Mouse (Mus musculus) adrenal gland (tissue): ENCODE measurements around the gene Slc7a9.

Source experiments
- intact Hi-C: fragments of 180-260 bp; cut with DNase I; formaldehyde crosslinking; loops from one replicate; pipeline ENCODE4 v1.15.1; 2025
- long read RNA-seq, 2 experiments: library from polyadenylated mRNA; unstranded; transcript quantifications; one replicate each; pipeline ENCODE4 v2.0.0; 2020; ENCODE audit warnings: borderline replicate concordance in 1 of 2; ENCODE audit not compliant: insufficient replicate concordance in 1 of 2

Slc7a9 gene
- long read RNA-seq, experiment 1, result 0 reads
- long read RNA-seq, experiment 2, result 0 reads

DNA sequence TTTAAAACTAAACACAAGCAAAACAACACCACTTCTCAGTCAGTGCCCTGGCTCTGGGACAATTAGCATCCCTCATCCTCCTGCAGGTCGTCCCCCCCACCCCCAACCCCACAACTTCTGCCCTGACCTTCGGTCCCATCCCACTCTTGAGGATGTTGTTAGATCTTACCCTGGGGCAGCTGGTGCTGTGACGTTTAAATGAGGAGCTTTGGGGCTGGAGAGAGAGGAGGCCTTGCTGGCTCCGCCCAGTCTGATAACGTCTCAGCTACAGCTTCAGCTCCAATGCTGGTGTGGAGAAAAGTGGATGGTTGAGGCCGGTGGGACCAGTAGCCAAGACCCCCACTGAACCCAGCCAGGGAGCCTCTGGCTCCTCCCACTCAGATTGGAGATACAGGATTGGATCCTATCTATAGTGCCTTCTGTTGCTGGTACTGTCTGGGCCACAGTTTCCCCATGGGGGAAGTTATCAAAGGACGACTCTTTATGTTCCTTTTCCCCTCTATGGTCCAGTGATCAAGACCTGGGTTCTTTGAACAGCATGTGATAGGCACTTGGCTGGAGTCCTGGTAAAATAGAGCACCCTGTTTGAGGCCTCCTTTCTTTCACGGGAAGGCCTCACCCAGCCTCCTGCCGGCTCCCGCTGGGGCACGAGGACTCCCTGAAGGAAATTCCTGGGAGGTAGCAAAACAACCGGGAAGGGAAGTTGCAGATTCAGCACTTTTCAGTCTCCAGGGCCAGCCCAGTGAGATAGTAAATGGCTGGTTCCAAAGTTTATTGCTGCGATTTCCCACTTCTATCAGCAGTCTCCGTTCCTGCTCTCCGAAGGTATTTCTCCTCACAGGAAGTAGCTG is at the start of gene Slc7a9:
Slc7a9 (plus strand) TSS at position 801 of the 851 bp plus-strand sequence.
- intact Hi-C loops, result no loop called here

DNA sequence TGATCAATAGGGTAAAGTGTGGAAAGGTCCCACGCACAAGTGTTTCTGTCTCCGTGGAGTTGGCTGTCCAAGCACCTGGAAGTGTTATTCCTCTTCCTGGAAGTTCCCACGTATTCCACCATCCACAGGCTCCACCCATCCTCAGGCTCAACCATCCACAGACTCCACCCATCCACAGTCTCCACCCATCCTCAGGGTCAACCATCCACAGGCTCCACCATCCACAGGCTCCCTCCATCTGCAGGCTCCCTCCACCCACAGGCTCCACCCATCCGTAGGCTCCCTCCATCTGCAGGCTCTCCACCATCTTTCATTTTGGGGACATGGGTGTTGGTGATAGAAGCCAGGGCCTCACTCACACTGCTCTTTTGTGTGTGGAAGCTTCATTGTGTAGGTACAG is 47.4 kb upstream of the Slc7a9 start:
- intact Hi-C loops, result no loop called here

DNA sequence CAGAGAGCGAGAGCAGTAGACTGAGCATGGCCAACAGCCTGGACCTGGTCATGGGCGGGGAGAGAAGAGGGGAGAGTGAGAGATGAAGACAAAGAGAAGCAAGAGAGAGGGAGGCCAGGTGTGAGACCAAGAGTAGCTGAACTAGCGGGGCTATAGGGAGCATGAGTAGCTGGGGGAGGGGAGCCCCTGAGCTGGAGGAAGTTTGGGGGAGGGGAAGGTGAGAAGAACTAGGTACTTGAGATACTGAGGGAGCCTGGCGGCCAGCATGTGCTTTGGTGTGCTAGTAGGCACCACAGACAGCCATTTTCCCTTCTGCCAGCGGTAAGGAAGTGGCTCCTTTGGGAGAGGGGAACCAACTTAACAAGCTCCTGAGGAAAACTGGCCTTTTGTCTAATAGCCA is 33.4 kb upstream of the Slc7a9 start:
- intact Hi-C loops, result no loop called here

DNA sequence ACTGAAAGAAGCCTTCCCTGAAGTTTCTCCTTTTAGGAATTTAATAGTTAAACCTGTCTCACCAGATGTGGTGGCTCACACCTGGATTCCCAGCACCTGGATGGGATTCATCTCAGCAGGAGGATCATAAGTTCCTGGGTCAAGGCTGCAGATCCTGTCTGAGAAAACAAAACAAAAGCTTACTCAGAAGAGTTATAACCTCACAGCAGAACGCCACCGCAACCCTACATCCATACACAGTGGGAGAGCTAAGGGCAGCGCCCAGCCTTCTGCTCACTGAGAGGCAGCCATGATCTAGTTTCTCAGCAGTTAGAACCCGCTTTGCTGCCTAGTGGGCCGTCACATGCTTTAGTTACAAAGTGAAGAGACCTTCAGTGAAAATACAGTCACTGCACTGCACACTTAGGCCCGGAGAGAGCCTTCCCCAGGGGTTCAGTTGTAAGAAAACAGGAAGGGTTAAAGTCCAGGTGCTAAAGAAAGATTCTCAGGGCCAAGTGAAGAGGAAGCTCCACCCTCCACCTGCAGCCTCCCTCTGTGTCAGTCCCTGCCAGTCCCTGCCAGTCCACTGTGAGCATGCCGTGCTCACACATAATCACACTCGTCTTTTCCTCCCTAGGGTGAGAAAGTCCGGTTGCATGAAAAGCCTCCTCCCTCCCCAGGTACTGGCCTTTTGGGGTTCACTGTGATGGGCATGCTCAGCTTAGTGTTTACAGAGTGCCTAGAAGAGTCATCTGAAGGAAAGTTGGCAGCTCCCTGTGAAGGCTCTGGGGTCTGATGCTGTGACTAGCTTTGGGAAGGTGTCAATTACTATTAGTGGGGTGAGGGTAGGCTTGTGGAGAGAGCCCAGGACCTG is 32.6 kb upstream of the Slc7a9 start:
- intact Hi-C loops, result no loop called here

DNA sequence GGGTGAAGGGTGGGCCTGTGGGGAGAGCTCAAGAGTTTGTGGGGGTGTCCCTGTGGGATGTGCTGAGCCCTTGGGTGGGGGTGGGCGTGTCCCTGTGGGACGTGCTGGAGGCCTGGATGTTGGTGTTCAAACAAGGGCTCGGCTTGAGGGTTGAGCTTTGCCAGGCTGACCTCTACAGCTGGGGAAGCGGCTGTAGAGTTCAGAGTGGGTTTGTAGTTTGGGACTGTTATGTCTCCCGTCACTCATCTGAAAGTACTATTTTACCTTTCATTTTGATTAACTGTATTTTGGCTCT is 32.0 kb upstream of the Slc7a9 start:
- intact Hi-C loops, result no loop called here

DNA sequence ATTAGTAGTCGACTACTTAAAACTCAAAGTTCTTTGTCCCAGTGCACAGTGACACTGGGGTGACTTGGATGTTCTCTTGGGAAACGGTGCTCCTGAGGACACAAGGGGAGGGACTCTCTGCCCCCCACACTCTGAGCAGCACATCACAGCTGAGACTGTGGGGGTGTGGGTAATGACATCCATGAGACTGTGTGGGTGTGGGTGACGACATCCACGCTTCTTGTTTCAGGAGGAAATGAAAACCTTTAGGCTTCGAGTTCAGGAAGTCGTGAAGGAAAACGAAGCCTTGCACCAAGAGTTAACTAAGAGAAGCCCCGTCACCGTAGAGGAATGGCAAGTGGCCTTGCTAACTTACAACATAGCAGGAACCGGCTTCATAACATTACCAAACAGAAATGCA is 25.5 kb upstream of the Slc7a9 start:
- intact Hi-C loops, result no loop called here

DNA sequence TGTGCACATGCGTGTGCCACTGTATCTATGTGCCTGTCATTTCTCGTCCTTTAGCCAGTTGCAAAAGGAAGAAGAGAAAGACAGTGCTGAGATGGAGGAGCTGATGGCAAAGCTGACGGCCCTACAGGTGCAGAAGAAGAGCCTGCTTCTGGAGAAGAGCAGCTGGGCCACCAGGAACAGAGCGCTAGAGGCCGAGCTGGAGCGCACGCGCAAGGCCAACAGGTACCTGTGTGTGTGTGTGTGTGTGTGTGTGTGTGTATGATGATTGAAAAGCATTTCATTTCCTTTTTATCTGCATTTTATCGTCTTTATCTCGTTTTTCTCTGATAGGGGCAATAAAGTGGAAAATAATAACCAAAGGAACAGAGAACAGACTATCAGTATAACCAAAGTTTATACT is 20.4 kb upstream of the Slc7a9 start:
- intact Hi-C loops, result no loop called here

DNA sequence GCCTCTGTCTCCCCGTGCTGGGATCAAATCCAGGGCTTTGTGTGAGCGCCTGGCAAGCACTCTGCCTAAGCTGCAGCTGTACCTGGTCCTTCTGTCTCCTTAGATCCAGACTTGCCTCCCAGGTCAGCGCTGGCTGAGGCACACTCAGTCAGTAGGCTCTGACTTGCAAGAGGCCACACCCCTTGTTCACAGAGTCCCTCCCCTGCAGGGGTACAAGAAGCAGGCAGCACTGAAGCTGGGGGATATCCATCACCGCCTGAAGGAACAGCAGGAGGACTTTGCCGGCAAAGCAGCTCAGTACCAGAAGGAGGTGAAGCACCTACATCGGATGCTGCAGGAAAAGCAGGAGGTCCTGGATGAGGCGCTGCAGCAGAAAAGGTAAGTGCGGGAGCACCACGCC is 13.3 kb upstream of the Slc7a9 start:
- intact Hi-C loops, result no loop called here

DNA sequence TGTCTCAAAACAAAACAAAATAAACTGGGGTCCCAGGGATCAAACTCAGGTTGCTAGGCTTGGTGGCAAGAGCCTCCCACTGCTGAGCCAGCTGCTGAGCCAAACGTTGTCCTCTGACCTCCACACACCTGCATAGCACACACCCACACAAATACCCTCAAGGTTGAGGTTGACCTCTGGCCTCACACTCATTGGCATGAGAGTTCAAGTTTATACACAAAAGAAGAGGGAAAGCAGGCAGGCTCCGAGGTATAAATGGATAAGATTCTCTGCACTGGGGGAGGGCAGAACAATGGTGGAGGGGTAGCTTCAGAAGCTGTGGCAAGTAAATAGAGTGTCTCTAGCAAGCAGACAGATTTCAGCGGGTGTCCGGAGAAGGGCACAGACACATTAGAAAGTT is 1.1 kb upstream of the Slc7a9 start:
- intact Hi-C loops, result no loop called here

DNA sequence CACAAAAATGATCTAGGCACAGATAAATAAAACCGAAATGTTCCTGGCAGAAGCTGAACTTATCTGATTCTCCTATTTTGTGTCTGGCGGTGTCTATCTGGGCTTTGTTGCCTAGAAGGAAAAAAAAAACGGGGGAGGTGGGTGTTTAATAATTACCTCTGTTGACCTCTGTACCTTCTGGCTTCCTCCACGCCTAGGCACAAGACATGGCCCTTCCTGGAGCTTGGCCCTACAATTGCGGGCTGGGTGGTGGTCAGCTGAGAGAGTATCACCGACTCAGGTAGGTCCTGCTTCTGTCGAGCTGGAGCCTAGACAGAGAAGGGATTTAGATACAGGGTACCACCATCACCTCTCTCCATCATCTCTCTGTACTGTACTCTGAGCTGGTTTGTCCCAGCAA is 271 bp downstream of the Slc7a9 start:
- intact Hi-C loops, result no loop called here

DNA sequence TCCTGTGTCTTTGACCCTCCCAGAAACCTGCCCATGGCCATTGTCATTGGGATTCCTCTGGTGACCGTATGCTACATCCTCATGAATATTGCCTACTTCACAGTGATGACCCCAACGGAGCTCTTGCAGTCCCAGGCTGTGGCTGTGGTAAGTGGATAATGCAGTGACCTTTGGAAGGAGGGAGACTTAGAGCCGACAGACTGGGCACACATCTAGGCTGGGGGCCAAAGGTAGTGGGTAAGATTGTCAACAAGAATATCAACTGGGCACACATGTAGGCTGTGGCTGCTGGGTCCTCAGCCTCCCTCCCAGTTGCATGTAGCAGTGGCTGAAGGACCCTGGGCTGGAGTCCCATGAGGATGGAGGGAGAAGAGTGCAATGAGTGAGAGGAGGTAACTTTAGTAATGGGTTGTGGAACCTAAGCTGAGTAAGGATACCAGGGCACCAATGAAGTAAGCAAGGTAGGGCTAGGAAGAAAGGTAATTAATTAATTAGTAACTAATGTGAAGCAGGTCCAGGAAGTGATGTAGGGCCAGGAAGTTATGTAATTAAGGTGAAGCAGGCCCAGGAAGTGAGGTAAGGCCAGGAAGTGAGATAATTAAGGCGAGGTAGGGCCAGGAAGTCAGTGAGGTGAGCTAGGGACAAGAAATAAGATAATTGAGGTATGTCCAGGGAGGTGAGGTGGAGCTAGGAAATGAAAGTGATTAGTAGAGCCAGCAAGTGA is 7.7 kb downstream of the Slc7a9 start:
- intact Hi-C loops, result no loop called here

DNA sequence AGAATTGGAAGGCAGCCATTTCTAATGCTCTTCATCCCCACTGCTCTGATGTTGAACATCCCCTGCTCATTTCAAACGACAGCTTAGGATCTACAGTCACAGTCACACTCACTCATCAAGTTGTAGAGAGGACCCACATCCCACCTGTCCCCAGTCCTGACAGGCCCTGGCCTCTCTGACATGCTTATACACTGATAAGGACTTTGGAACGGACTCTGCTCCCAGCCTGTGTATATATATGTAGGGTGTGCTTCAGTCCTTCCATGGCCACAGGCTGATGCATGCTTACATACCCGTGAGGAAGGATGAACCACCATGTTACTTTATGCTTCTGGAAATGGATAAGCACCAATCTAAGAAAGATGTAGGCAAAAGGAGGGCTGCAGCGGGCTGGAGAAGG is 12.4 kb downstream of the Slc7a9 start:
- intact Hi-C loops, result no loop called here

DNA sequence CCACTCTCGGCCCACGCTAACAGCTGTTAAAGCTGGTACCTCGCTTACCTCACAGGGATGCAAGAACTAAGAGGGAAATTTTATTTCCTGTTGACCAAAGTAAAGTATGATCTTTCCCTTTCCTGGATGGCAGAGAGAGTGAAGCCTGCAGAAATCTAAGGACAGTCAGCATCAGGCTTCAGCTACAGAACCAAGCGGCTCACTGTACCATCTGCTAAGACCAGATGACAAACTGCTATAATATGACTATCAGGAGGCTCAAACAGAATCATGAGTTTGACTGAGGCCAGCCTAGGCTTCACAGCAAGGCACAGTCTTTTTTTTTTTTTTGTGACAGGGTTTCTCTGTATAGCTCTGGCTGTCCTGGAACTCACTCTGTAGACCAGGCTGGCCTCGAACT is 16.4 kb downstream of the Slc7a9 start:
- intact Hi-C loops, result no loop called here

DNA sequence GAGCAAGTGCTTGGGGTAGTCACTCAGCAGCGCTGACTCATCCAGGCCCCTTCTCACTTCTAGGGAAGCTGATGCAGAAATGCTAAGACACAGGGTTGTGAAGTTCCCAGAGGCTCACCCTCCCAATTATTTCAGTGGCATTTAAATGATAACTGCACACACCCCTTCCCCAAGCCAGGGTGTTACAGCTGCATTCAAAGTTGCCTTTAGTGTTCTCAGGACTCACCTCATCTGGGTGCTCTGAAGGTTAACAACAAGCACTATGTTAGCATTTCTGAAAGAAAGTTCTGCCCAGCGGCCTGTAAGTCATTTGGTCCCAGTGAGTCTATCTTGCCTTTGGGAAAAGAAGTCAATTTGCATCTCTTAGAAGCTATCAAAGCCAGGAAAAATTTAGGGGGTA is 19.3 kb downstream of the Slc7a9 start:
- intact Hi-C loops, result no loop called here

DNA sequence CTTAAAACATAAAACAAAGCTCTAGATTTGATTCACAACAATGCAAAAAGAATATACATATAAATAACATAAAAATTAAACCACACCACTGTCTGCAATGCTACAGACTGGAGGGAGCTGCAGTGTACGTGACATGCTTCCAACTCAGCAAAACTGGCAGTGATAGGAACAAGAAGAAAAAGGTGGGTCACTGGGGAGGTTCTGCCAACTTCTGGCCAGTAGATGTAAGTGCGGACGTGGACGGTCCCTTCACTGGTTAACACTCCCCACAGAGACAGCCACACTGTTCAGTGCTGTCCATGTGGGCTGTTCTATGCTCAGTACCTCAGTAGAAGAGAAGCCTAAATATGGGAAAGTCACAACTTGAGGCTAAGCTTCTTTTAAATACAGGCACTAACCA is 22.2 kb downstream of the Slc7a9 start:
- intact Hi-C loops, result no loop called here

DNA sequence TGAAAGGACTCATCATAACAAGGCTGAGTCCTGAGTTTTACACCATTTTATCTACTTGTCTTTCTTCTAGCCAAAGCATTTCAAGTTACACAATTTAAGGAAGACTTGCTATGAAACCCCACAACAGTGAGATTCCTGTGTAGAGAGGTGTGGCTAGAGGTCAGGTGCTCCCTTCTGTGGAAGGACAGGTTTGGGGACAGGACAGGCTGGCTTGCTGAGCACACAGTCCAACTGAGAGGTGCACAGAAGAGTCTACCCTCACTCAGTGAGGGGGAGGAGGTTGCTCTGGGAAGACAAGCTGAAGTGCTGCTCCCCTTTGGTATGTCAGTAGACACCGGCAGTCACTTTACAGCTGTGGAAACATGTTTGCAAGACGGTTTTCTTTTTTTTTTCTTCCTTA is 27.9 kb downstream of the Slc7a9 start:
- intact Hi-C loops, result no loop called here

DNA sequence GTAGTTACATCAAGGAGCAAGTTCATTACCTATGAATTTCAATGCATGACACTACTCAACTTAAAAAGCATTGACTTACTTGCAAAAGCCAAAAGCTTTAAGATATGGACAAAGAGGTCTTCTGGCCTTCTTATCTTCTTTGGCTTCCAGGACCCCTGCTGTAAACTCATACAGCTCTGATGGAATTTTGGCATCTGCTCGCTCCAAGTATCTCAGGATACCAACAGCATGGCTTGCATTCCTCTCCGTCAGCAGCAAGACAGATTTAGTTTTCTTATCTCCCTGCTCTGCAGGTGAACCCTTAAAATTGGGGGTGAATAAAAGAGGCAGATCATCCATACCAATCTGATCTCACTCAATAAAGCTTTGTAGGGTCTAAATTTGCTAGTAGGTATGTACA is 36.5 kb downstream of the Slc7a9 start:
- intact Hi-C loops, result no loop called here

DNA sequence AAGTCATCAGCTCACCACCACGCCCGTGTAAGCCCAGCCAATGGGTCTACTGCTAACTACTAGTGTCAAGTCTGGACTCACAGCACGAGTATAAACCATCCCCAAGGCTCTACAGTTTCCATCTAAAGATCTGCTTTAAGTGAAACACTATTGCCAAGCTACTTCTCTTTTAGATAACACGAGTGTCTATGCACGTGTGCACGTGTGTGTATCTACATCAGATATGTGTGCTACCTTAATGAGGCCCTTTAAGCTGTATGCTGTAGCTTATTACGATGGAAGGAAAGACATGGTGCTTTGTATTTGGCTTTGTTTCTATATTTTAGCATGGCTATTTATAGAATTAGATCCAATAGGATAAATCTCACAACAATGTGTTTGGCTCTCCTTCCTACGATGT is 38.0 kb downstream of the Slc7a9 start:
- intact Hi-C loops, result no loop called here

DNA sequence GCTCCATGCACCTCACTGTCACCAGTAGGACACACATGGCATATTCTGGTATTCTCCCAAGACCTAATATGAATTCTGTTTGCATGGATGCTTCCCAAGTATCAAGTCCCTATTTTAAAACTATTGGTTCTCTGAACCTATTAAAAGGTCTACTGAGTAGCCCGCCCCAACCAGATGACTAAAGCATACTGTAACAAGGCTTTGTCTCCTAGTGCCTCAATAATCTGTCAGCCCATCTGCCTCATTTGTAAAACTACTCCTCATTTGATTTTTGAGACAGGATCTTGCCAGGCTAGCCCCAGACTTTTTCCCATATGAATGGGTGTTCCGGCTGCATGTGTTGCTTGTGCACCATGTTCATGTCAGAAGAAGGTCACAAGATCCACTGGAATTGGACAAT is 41.6 kb downstream of the Slc7a9 start:
- intact Hi-C loops, result no loop called here

DNA sequence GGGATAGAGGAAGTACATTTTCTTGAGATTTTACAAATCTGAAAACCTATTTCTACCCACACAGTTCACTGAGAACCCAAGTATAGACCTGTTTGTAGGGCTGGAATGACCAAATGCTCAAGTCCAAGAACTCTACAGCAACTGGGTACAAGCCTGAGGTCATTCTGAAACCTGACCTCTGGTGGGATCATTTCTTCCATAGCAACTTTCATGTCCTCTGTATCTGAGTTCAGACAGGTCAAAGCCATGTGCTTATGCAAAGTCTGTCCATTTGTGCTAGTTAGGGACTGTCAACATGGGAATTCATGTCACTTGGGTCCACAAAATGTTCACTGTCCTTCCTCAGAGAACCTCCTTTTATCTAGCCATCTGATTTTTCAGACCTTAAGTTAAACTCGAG is 42.4 kb downstream of the Slc7a9 start:
- intact Hi-C loops, result no loop called here

DNA sequence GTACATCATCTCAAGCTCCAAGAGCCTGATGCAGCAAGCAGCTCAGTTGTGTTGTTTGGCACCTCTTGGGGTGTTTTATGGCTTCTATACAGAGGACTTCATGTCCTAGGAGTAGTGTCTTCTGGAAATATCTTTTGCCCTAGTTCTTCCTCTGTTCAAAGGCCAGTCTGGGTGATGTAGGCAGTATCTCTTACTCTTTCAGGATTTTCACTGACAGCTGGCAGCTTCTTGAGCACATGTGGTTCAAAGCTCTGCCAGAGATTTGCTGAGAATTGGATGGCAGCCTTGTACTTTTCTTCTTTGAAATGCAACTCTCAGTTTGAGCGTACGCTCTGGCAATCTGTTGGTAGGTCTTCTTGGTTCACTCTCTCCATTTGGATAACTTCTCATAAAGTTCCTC is 48.9 kb downstream of the Slc7a9 start:
- intact Hi-C loops, result no loop called here

DNA sequence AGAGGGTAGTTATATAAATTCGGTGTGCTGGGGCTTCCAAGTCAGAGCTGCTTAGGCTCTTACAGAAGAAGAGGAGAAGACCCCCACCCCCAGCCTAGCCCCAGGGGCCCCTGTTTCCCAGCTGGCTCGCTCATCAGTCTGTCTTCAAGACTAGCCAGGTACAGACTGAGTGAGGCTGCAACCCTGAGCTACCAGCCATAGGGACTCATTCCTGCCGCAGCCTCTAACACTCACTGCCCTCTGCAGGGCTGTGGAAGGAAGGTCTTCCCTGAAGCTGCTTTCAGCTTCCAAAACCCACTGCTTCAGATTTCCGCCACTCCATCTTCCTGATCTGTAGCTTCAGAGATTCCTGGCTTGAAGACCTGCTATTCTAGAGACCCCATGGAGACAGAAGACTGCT is 53.4 kb downstream of the Slc7a9 start:
- intact Hi-C loops, result no loop called here
